Mouse (Mus musculus) neutrophil, adult 65 days (primary cell): ENCODE measurements around the gene Trap1. TPM values are rescaled to one million over a fixed set of nuclear protein-coding genes. Genes with fewer than 3 reads are reported as not detected.

ENCODE experiments used
- total RNA-seq: library from RNA; stranded (reverse); gene quantifications from 2 replicates; pipeline ENCODE4 v1.2.4, GENCODE M21; 2023

Gene Trap1
- 16.7 and 23.8 TPM in 2 replicates for total RNA-seq

GRCm38 (mm10) chr16:4077384-4078061, at the start of gene Trap1:
TSS of gene Trap1 (minus strand) at chr16:4077827.

GRCm38 (mm10) chr16:4036807-4037206, 40.8 kb downstream of the Trap1 start, which contains the start of gene Dnase1:
TSS of gene Dnase1 (plus strand) at chr16:4036942.

GRCm38 (mm10) chr16:4003489-4004398, 73.9 kb downstream of the Trap1 start, which contains the start of gene Slx4:
TSS of gene Slx4 (minus strand) at chr16:4003770.

Other genes with a start within 250 kb of the Trap1 start
- not detected in 2 replicates for gene Olfr15, start 246.9 kb downstream of the Trap1 start, total RNA-seq
- 0.13 and 0.34 TPM in 2 replicates for gene Zfp174, start 230.6 kb downstream of the Trap1 start, total RNA-seq
- 103 and 107 TPM in 2 replicates for gene Naa60, start 205.5 kb downstream of the Trap1 start, total RNA-seq
- gene Zfp597, start 193.3 kb downstream of the Trap1 start, total RNA-seq, result 27.9 and 30.8 TPM in 2 replicates
- 1.5 and 3.0 TPM in 2 replicates for gene Gm20695, start 193.2 kb downstream of the Trap1 start, total RNA-seq
- 3.0 and 5.0 TPM in 2 replicates for gene 1700037C18Rik, start 169.1 kb downstream of the Trap1 start, total RNA-seq
- 6.9 and 12.5 TPM in 2 replicates for gene Cluap1, start 169.0 kb downstream of the Trap1 start, total RNA-seq
- 0.50 and 1.6 TPM in 2 replicates for gene Nlrc3, start 101.2 kb downstream of the Trap1 start, total RNA-seq
- 17.9 and 19.6 TPM in 2 replicates for gene Slx4, start 74.1 kb downstream of the Trap1 start, total RNA-seq
- not detected in 2 replicates for gene Dnase1, start 40.9 kb downstream of the Trap1 start, total RNA-seq
- gene Crebbp, start 136.2 kb upstream of the Trap1 start, total RNA-seq, result 75.5 and 84.1 TPM in 2 replicates